Mouse (Mus musculus): ENCODE results near the gene Map4k3. TPM values are rescaled to one million over a fixed set of nuclear protein-coding genes. Genes with fewer than 3 reads are reported as not detected.
A peak's percentile ranks its signal among the peaks of the same experiment; 100 is the strongest.
"Not testable (repeated sequence)": the region's sequence is repeated elsewhere in the genome, so short reads cannot be mapped to it uniquely, and the experiment has no call there.

The Map4k3 gene
- polyA plus RNA-seq, 2 experiments from 2014 or later, result 3.3 to 6.3 TPM

DNA sequence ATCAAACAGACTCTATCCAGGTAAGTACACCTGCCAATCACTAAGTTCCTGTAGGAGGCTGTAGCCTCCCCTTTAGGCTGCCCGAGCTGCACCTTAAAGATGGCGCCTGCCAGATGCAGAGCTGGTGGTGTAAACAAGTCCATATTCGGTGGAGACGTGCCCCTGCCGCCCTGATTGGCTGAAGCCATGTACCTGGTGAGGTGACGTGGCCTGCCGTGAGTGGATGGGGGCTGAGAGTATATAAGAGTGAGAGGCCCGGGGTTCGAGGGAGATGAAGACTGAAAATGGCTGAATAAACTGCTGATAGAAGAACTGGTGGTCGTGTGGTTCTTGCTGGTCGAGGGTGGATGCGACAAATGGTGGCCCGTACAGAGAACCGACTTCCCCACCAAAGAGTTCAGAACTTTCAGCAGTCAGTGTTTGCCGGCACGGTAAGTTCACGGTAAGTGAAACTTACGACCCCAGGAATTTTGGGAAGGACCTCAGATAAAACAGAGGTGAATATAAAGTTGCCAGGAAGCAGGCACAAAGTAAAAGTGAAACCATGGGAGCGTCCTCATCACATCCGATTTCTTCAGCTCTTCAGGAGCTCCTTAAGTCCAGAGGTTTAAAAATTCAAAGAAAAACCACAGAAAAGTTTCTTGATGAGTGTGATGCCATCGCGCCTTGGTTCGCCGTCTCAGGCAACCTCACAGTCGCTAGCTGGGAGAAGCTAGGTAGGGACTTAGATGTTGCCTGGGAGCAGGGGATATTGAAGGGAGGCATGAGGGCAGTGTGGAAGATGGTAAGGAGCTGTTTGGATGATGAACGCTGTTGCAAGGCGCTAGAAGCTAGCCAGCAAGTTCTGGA, 164.3 kb downstream of the Map4k3 start:
- ATAC-seq, result peak; percentile 60

DNA sequence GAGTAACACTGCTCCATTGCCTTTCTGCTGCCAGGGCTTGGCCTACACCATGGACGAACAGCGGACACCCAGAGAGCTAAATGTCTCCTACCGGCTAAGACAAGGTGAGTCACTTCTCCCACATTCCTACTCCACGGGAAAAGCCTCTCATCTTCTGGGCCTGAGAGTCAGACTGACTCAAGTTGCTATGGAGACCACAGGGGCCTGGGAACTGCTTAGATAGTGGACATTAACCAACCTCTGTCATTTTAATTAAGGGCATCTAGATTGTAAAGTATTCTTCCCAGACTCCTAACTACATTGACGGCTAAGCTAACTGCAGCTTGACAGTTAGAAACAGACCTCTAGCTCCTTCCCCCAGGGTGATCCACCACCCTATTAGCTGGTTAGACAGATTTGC, 165.5 kb downstream of the Map4k3 start:
- no peak for ATAC-seq

- ATAC-seq, result peak; percentile 75
Observed at GRCm38 (mm10) chr17:80560669-80561401, 167.4 kb downstream of the Map4k3 start.

DNA sequence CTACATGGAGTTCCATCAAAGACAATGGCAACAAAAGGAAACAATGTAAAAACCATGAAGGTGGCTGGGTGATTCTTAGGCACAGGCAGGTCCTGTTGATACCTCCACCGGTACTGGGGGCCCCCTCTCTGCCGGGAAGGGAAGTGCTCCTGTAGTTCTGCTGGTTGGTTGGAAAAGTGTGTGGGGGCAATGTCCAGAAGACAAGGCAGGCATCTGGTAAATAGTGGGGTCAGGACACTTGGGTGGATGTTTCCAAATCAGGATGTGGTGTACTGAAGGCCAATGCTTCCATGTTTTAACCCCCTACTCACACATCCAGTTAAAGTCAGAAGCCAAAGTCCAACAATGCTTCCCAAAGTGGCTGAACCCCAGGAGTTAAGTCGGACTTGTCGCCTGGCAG, 168.5 kb downstream of the Map4k3 start:
- ATAC-seq, result no peak

- no peak for ATAC-seq
Observed at GRCm38 (mm10) chr17:80559050-80559449, 169.2 kb downstream of the Map4k3 start.

DNA sequence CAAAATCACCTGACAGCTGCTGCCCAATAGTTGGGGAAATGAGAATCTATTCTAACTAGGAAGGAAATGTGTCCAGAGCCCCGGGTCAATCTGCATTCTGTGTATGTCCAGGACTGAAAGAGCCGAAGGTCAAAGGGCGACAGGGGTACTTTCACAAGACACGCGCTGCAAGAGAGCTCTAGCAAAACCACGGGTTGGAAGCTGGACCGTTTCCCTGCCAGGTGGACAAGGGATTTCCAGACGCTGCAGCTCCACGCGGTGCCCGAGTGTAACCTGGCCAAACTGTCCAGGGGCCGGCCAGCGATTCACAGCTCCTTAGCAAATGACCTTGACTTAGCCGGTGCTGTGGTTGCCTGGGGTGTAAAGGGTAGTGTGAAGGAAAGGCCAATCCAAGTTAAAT, 169.7 kb downstream of the Map4k3 start:
- ATAC-seq, result no peak

DNA sequence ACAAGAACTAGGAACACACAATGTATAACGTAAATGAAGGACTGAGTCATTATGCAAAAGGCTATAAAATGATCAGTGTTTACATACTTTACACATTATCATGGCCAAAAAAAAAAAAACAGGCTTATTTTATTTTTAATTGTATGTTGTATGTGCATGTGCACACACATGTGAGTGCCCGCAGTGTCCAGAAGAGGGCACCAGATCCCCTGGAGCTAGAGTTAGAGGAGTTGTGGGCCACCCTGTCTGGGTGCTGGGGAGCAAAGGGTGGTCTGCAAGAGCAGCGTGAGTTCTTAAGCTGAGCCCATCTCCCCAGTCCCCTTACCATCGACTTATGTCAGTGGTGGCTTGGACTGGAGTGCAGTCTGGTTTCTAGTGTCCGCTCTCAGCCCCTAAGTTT, 170.8 kb downstream of the Map4k3 start:
- no peak for ATAC-seq

DNA sequence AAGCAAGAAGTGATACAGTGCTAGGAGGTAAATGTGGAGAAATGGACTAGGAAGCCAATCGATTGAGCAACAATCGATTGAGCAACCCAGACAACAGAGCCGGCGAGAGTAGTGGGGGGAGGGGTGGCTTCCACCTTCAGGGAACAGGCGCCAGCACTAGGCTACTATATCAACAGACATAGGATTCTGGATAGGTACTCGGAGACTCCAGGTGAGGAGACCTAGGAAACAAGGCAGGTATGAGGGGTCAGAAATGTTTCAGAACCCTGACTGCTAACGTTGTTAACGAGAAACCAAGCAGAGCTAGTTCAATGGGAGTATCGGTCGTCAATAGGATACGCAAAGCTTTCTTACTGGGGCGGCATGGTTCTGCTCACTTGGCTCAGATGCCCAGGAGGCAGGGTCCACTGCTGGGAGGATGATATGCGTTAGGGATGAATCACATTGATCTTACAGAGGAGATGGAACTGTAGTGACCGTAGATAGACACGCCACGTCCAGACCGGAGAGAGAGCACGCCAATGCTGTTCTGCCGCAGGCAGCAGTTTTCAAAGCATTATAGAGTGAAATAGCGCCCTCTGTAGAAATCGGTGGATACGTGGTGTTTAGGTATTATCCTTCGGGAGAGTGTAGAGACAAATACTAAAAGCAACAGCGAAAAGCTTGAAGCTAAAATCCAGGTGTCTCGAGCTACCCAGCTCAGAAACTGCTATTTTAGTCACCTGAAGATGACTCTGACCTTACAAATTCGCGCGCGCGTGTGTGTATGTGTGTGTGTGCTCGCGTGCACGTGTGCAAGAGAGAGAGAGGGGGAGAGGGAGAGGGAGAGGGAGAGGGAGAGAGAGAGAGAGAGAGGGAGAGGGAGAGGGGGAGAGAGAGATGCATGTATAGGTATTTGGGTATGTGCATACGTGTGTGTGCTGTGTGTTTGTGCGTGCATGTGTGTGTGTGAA, 174.7 kb downstream of the Map4k3 start:
- ATAC-seq, result peak; percentile 91

GRCm38 (mm10) chr17:80552653-80553052, 175.6 kb downstream of the Map4k3 start:
- no peak for ATAC-seq

DNA sequence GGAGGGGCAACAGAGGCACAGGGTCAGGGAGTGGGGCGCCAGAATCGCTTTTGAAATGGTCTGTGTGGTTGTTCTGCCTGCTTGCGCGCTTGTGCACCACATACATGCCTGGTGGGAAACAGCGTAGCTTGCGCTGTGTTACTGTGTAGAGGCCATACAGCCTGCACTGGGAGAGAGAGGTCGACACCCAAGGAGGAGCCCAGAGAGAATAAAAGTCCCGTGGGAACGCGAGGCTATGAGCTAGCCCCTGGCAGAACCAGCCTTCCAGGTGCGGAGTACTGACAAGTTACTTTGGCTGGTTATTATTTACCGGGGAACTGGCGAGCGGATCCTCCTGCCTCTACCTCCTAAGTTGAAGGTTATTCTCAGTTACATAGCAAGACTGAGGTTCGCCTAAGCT, 177.3 kb downstream of the Map4k3 start:
- no peak for ATAC-seq

GRCm38 (mm10) chr17:80546846-80547245, 181.4 kb downstream of the Map4k3 start:
- ATAC-seq, result no peak

GRCm38 (mm10) chr17:80546227-80546626, 182.1 kb downstream of the Map4k3 start:
- ATAC-seq, result no peak

DNA sequence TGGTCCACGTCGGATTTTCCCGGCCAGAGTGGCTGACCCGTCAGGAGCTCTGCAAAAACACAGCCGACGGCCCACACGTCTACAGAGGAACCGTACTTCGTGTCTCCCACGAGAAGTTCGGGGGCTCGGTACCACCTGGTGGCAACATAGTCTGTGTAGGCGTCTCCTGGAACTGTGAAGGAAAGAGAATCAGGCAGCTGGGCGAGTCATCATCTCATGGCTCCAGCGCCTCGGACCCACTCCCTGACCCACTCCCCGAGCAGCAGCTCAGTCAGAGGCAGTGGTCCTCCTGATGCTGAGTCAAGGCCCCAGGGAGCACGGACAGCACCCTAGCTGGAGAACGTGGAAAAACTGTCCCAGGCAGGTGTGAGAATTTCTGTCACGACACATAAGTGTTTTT, 184.6 kb downstream of the Map4k3 start:
- no peak for ATAC-seq

- no peak for ATAC-seq
Observed at GRCm38 (mm10) chr17:80537136-80537535, 191.1 kb downstream of the Map4k3 start.

GRCm38 (mm10) chr17:80535633-80536032, 192.7 kb downstream of the Map4k3 start:
- ATAC-seq, result no peak

- ATAC-seq, result not testable (repeated sequence)
Observed at GRCm38 (mm10) chr17:80531351-80531750, 196.9 kb downstream of the Map4k3 start.

Other genes with a start within 250 kb of the Map4k3 start
- gene Sos1, start 248.0 kb downstream of the Map4k3 start, polyA plus RNA-seq (2017; shearing (Covaris generic)), result 1 to 10 TPM; 4.6 to 5.4 TPM
- under 1 TPM; 0.46 to 0.53 TPM for gene Cdkl4, start 150.7 kb downstream of the Map4k3 start, polyA plus RNA-seq (2017; shearing (Covaris generic))
- gene Tmem178, start 216.1 kb upstream of the Map4k3 start, polyA plus RNA-seq (2017; shearing (Covaris generic)), result not detected

Data from CD4-positive, CD25-positive, alpha-beta regulatory T cell, adult 4 months (primary cell).